ENCODE assay signal across 20 mouse cellular contexts in the genomic region with DNA sequence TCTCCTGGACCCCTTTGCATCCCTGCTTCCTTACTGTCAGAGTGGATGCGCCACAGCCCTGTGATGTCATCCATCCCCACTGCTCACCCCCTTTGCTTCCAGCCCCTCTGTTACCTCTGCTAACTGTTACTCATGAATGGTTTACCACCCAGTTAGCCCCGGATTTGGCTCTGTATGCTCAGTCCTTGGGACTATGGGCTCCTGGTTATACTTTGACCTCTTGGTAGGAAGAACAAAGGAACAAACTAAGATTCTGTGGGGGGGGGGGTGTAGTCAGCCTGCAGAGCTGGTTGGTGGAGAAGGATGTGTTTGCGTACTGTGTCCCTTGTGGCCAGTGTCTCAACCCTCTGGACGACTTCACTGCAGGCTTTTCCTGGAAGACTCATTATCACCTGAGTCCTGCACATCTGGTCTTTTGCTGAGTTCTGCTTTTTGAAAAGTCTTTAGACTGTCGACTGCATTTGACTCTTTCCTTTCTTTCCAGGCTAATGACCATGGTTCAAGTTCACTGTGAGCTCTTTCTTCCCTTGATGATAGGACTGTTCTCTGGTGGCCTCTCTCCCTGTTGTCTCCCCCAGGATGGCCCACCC.
DNase-seq lines count a peak whose midpoint lies in the region; ATAC-seq lines count a peak whose summit lies in the region.
"Had no signal": no experiment of that assay in that cellular context is flagged by ENCODE, and none has a peak within 500 bp of the region (broad histone marks: within the 10 kb centered on the region; RNA-seq: fewer than 3 reads in every experiment).

No protein-coding gene starts in this region.

- H3K9me3 ChIP-seq in limb, embryonic 15.5 days, result no peaks in the 10 kb centered on the region
- H3K9me3 ChIP-seq: embryonic facial prominence, embryonic 15.5 days; forebrain, embryonic 12.5 days; heart, embryonic 12.5 days; megakaryocyte, embryonic 14.5 days had no signal

- H3K4me1 ChIP-seq in limb, embryonic 15.5 days, result peaks cover 35% of the 10 kb centered on the region

- H3K4me2 ChIP-seq in limb, embryonic 15.5 days, result no peak overlapping the region
- H3K4me2 ChIP-seq: embryonic facial prominence, embryonic 15.5 days; forebrain, embryonic 12.5 days; heart, embryonic 12.5 days had no signal

- ATAC-seq in limb, embryonic 15.5 days (ENCODE audit: insufficient number of reproducible peaks, low FRiP score, low TSS enrichment, low read depth), result no peak
- ATAC-seq: hindbrain, postnatal 0 days; midbrain, embryonic 16.5 days had no signal

- 56% methylated on average over 5 of the region's 5 CpGs for WGBS in limb, embryonic 15.5 days

- H3K27ac ChIP-seq in limb, embryonic 15.5 days, result peak overlapping the region; percentile 33; the same call in 1 of the 2 replicates
- H3K27ac ChIP-seq: embryonic facial prominence, embryonic 15.5 days; forebrain, embryonic 12.5 days; hindbrain, postnatal 0 days had no signal

- H3K9ac ChIP-seq in limb, embryonic 15.5 days, result no peak overlapping the region
- H3K9ac ChIP-seq: embryonic facial prominence, embryonic 15.5 days; forebrain, embryonic 12.5 days; heart, embryonic 12.5 days had no signal

- DNase-seq in kidney, adult 11 months, result peak; percentile 43
- DNase-seq in kidney, postnatal 10 days, result no peak
- peak; percentile 57 for DNase-seq in MEL-GATA-1-ER (ENCODE audit: extremely low read depth, low read depth)
- DNase-seq in kidney, postnatal 14 days, result peak; percentile 36
- no peak for DNase-seq in frontal cortex, postnatal 36 days (ENCODE audit: low spot score in 2 of 2)
- DNase-seq in layer of hippocampus, adult 9-11 months, result no peak
- no peak for DNase-seq in cerebellum, adult 9-10 months
- DNase-seq: adrenal gland, postnatal 36 days; cerebellum, adult 8-10 months; heart, postnatal 36 days; lung, postnatal 10 days; right cerebral cortex, adult 18-20 months; thymus, postnatal 25 days had no signal

- H3K4me3 ChIP-seq in limb, embryonic 15.5 days, result no peak overlapping the region
- H3K4me3 ChIP-seq: embryonic facial prominence, embryonic 15.5 days; forebrain, embryonic 12.5 days; heart, embryonic 12.5 days; megakaryocyte, embryonic 14.5 days had no signal

- no peaks in the 10 kb centered on the region for H3K27me3 ChIP-seq in limb, embryonic 15.5 days
- H3K27me3 ChIP-seq: embryonic facial prominence, embryonic 15.5 days; forebrain, embryonic 12.5 days; heart, embryonic 12.5 days; megakaryocyte, embryonic 14.5 days had no signal

- no peaks in the 10 kb centered on the region for H3K36me3 ChIP-seq in limb, embryonic 15.5 days
- H3K36me3 ChIP-seq: embryonic facial prominence, embryonic 15.5 days; forebrain, embryonic 12.5 days; heart, embryonic 12.5 days had no signal

Comparison
In these comparisons a context has a peak if more than half of its experiments do, and no peak if none do; other contexts are left out.
1. DNase-seq: peak in kidney, adult 11 months (single experiment), MEL-GATA-1-ER (single experiment) and kidney, postnatal 14 days (single experiment); none in kidney, postnatal 10 days (single experiment), frontal cortex, postnatal 36 days (0 of 2), layer of hippocampus, adult 9-11 months (single experiment) and cerebellum, adult 9-10 months (single experiment).